Mouse (Mus musculus) E14TG2a.4 (cell line): ENCODE measurements around the gene 1700037H04Rik.

ENCODE experiments used
- H3K27me3 ChIP-seq: 2 replicates; pipeline ENCODE4 v1.6.1; 2014; ENCODE audit warnings: low read length, control low read depth; ENCODE audit not compliant: insufficient read depth
- H3K36me3 ChIP-seq: 2 replicates; pipeline ENCODE4 v1.6.1; 2014; ENCODE audit warnings: low read length, control low read depth; ENCODE audit not compliant: insufficient read depth
- H3K4me1 ChIP-seq: replicated peaks from 2 replicates; pipeline ENCODE4 v1.6.1; 2014; ENCODE audit warnings: low read depth, low read length, control low read depth
- H3K4me3 ChIP-seq: replicated peaks from 2 replicates; pipeline ENCODE4 v1.5.1; 2014; ENCODE audit warnings: mild to moderate bottlenecking, low read length
- H3K9me3 ChIP-seq: 2 replicates; pipeline ENCODE4 v1.6.1; 2014; ENCODE audit warnings: low read length, control low read depth
- CTCF ChIP-seq: conservative IDR thresholded peaks from 2 replicates; pipeline ENCODE4 v1.5.1; 2014; ENCODE audit warnings: low read length
- NANOG ChIP-seq: IDR thresholded peaks from 2 replicates; pipeline ENCODE4 v1.6.1; 2014; ENCODE audit warnings: borderline replicate concordance, low read length, mixed read lengths
- POU5F1 ChIP-seq: IDR thresholded peaks from 2 replicates; pipeline ENCODE4 v1.6.1; 2014; ENCODE audit warnings: low read length, borderline replicate concordance

The 1700037H04Rik gene

GRCm38 (mm10) chr2:131145536-131145935 is 14.3 kb downstream of the 1700037H04Rik start:
- peaks cover 63% of the 10 kb centered on the region for H3K36me3 ChIP-seq
- no peak for TF ChIP-seq NANOG
- TF ChIP-seq POU5F1: no peak
- TF ChIP-seq CTCF: no peak

DNA sequence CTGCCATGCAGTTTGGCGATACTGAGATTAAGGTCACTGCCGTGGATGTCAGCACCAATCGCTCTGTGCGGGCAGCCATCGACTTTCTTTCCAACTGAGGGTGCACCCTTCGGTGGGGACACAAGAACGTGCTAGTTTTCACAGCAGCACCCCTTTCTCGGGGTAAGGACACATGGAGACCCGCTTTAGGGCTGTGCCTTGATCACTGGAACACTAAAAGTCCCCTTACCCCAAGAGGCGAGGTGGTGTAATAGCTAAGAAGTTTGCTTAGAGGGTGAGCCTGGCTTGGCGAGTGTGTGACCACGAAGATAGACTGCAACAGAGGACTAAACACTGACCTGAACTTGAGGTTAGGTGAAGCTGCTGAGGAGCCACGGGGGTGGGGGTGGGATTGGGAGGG is 14.8 kb downstream of the 1700037H04Rik start:
- Histone ChIP-seq H3K27me3 (peaks cover 37% of the 10 kb centered on the region), H3K9me3 (no peaks in the 10 kb centered on the region), H3K4me3 (peak overlapping the region; percentile 71), H3K4me1 (peaks cover 71% of the 10 kb centered on the region), H3K36me3 (peaks cover 59% of the 10 kb centered on the region)
- TF ChIP-seq CTCF (0 out of 2 replicates have a peak, but pooled peaks have one; percentile 2), POU5F1 (no peak), NANOG (no peak)

More at GRCm38 (mm10) chr2:131145536-131145935, 14.3 kb downstream of the 1700037H04Rik start:
- Histone ChIP-seq H3K9me3 (no peaks in the 10 kb centered on the region), H3K27me3 (peaks cover 37% of the 10 kb centered on the region), H3K4me3 (no peak overlapping the region), H3K4me1 (peaks cover 73% of the 10 kb centered on the region)

DNA sequence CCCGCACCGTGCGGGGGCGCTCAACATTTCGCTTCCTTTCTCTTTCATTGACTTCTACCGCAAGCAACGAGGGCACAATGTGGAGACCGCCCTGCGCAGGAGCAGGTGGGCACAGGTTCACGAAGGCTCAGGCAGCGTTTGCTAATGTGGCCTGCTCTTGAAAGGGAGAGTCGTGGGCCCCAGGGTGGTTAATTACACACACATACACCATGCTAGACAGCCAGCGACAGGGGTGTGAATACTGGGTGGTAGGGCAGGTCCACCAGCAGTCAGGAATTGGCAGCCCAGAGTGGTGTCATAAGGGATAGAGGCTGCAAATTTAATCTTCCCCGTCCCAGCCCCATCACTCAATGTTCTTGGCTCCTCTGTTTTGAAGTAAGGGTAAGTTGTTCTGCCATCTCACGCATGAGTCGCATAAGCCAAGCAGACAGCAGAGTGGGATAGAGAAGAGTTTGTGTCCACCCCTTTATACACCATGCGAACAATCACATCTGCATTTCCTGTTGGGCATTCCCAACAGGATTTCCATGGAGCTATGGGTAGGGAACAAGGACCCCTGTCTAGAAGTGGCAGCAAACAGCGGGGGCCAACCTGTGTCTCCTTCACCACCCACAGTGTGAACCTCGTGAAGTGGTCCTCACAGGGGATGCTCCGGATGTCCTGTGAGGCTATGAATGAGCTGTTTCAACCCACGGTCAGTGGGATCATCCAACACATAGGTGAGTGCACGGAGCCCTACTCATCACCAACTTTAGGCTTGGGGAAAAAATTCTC is 16.7 kb downstream of the 1700037H04Rik start:
- H3K9me3 ChIP-seq: no peaks in the 10 kb centered on the region
- peaks cover 72% of the 10 kb centered on the region for H3K4me1 ChIP-seq
- peak overlapping the region; percentile 54 for H3K4me3 ChIP-seq
- H3K27me3 ChIP-seq: peaks cover 37% of the 10 kb centered on the region
- no peak for TF ChIP-seq POU5F1
- TF ChIP-seq NANOG: no peak
- TF ChIP-seq CTCF: no peak
- H3K36me3 ChIP-seq: peaks cover 40% of the 10 kb centered on the region

DNA sequence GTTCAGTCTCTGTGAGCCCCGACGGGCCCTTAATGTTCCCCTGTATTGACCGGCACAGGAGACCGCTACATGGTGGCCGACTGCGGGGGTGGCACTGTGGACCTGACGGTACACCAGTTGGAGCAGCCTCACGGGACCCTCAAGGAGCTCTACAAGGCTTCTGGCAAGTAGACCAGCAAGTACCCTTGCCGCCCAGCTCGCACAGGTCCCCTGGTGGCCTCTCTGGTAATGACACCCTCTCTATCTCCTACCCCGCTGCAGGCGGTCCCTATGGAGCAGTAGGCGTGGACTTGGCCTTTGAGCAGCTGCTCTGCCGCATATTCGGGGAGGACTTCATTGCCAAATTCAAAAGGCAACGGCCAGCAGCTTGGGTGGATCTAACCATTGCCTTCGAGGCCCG is 17.3 kb downstream of the 1700037H04Rik start:
- no peak for TF ChIP-seq POU5F1
- peak; percentile 84 for TF ChIP-seq CTCF

DNA sequence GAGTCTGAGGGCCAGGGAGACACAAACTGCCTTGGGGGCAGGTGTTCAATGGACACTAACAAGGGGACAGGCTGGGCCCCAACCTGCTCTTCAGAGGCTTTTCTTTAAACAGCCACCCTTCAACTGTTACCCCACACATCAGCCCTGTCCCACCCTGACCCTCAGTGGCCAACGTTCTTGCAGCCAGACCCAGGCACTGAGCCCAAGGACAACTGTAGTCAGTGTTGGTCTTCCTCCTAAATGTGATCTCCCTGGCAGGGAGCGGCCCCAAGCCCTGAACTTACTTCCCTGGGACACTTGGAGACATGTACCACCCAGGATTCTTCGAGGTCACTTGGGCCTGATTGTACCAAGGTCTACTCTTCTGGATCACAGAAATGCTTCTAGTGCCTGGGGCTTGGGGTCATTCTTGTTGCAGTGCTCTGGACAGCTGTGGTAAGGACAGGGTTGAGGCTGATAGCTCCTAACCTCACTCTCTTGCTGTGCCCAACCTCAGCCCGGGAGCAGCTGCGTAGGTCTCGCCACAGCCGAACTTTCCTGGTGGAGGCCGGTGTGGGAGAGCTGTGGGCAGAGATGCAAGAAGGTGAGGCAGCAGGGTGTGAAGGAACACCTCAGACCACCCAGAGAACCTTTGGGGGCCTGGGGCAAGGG is 18.4 kb downstream of the 1700037H04Rik start:
- no peaks in the 10 kb centered on the region for H3K9me3 ChIP-seq
- peaks cover 23% of the 10 kb centered on the region for H3K36me3 ChIP-seq
- H3K27me3 ChIP-seq: peaks cover 37% of the 10 kb centered on the region
- H3K4me1 ChIP-seq: peaks cover 58% of the 10 kb centered on the region
- no peak overlapping the region for H3K4me3 ChIP-seq
- no peak for TF ChIP-seq NANOG
- TF ChIP-seq CTCF: no peak
- TF ChIP-seq POU5F1: no peak

More for the DNA sequence above, 17.3 kb downstream of the 1700037H04Rik start:
- Histone ChIP-seq H3K4me3 (peak overlapping the region; percentile 54), H3K4me1 (peaks cover 69% of the 10 kb centered on the region), H3K27me3 (peaks cover 37% of the 10 kb centered on the region), H3K36me3 (peaks cover 34% of the 10 kb centered on the region), H3K9me3 (no peaks in the 10 kb centered on the region)

DNA sequence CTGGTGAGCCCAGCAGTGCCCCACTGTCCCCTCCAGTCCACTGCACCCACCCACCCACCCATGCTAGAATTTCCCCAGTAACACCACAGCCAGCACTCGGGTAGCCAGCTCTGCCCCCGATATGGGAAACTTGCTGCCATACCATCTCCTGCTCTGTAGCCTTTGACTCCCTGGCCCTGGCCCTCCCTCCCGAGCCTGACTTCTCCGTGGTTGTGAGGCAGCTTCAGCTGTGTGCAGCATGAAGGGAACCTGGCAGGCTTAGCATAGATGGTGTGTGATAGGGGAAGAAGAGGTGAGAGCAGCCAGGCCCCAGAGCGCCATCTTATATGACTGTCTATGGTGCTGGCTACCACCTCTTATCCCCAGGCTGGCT is 19.4 kb downstream of the 1700037H04Rik start:
- H3K27me3 ChIP-seq: peaks cover 37% of the 10 kb centered on the region
- TF ChIP-seq CTCF (no peak), NANOG (no peak), POU5F1 (no peak)
- H3K9me3 ChIP-seq: no peaks in the 10 kb centered on the region
- peaks cover 13% of the 10 kb centered on the region for H3K36me3 ChIP-seq
- no peak overlapping the region for H3K4me3 ChIP-seq
- peaks cover 55% of the 10 kb centered on the region for H3K4me1 ChIP-seq

DNA sequence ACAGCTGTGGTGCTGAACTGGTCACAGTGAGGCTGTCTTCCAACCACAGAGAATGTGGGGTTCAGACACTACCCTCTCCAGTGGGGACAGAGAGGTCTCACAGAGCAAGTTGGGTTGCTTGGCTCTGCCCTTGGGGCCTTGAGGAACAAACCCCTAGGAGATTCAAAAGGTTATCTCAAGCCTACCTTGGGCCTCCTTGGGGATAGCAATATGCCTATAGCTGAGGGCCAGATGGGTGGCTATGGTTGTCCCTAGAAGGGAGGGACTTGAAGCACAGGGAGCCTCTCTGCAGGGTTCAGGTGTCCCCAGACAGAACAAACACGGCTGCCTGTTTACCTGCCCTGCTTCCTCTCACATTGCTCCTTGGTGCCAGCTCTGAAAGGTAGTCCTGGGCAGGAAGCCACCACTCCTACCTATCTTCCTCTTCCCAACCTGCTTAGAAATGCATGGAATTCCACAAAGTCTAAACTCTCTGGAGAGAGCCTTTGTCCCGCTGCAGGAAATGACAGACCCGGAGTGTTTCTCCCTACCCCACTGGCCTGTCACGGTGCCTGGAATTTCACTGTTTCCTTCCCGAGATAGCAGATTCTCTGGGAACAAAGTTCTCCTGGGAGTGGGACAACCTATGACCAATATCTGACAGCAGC is 19.9 kb downstream of the 1700037H04Rik start:
- H3K9me3 ChIP-seq: no peaks in the 10 kb centered on the region
- H3K4me1 ChIP-seq: peaks cover 55% of the 10 kb centered on the region
- no peak for TF ChIP-seq POU5F1
- TF ChIP-seq CTCF: no peak
- no peak for TF ChIP-seq NANOG
- H3K4me3 ChIP-seq: no peak overlapping the region
- H3K36me3 ChIP-seq: peaks cover 10% of the 10 kb centered on the region
- peaks cover 37% of the 10 kb centered on the region for H3K27me3 ChIP-seq

- TF ChIP-seq NANOG (no peak), CTCF (no peak), POU5F1 (no peak)
- Histone ChIP-seq H3K27me3 (peaks cover 32% of the 10 kb centered on the region), H3K36me3 (peaks cover 7% of the 10 kb centered on the region), H3K4me3 (no peak overlapping the region), H3K9me3 (no peaks in the 10 kb centered on the region), H3K4me1 (peaks cover 55% of the 10 kb centered on the region)
These were observed 20.6 kb downstream of the 1700037H04Rik start for GRCm38 (mm10) chr2:131139287-131139686.
